Mouse (Mus musculus): ENCODE measurements at regions not wholly inside any gene's neighbourhood (a gene's known extent, or its start where the extent isn't known, plus 50 kb on each side); places are given as distances from the start of the nearest gene placed in this dataset.

DNA sequence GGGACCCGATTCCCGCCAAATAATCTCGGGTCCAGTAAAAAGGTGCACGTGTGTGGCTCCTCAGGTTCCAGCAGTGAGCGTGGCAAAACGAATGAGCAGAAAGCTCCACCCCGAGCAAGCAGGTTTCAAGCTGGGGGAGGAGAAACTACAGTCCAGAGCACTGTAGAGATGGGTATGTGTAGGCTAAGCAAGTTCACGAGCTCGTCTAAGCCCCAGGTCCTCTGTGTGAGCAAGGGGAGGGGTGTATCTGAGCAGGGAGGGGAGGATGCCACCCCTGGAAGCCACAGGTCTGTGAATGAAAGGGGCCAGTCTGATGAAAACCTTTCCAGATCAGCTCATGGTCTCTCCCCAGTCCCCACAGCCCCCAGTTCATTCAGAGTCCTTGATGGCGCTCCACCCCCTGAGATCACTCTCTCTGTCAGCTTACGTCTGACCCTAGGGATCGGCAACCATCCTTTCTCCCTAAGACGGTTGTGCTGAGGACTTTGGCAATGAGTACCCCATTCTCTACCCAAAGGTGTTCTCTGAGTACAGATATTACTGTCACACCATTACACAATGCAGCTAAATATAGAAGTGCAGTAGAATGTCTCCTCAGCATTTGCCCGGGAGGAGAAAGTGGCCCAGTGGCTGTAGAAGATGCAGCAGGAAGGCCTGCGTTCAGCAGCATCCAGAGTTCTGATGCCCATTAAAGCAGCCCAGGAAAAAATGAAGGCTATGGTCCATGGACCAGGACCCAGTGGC lies 89.2 kb upstream of the Ubl3 start:
- TF ChIP-seq CTCF (IDR thresholded peaks at IDR 0.05; ENCODE audit: low read depth) (no peak), EP300 (IDR thresholded peaks at IDR 0.05; ENCODE audit: low read depth) (no peak)

Data from liver, embryonic 14.5 days (tissue).